ENCODE assay signal across 9 mouse cellular contexts in the genomic region with DNA sequence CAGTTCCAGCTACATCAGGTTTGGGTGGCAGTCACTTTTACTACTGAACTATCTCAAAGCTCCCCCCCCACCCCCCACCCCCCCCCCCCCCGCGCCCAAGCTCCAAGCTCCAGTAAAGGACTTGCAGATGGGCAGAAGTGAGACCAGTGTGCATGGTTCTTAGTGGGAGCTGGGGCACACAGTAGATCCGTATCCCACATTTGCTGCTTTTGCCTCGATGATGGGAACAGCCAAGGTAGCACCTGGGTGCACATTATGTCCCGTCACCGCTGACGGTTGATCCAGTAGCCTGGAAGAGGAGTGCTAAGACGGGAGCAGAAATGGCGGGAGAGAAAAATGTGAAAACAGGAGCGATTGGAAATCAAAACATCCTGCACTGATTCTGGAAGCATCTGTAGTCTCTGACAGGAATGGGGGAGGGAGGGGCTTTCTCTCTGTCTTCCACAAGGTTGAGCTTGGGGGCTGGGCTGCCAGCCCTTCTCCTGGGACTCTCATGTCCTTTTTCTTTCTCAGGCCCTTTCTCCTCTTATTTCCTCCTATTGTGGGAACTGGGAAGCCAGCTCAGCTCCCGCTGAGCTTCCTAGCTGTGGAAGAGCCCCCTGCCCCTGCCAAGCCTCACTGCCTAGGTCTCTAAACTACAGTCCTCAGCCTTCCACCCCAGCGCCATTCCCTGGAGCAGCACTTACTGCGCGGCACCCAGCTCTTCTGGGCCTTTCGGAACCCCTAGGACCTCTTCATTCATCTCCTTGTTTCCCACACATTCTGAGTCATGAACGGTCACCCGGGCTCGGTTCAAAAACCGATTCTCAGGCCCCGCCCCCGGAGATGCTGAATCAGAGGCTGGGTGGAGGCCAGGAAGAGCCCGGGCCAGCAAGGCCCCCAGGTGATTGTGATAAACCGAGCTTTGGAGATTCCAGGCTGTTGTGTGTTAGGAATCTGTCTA. TPM values are rescaled to one million over a fixed set of nuclear protein-coding genes. Genes with fewer than 3 reads are reported as not detected.
A peak's percentile ranks its signal among the peaks of the same experiment; 100 is the strongest.
DNase-seq lines count a peak whose midpoint lies in the region; ATAC-seq lines count a peak whose summit lies in the region.
"Had no signal": no experiment of that assay in that cellular context is flagged by ENCODE, and none has a peak within 500 bp of the region (broad histone marks: within the 10 kb centered on the region; RNA-seq: fewer than 3 reads in every experiment).

No protein-coding gene starts in this region.

- H3K27ac ChIP-seq in forebrain, embryonic 14.5 days (ENCODE audit: low read depth, low read length) = 0 out of 2 replicates have a peak overlapping the region, but pooled peaks have one; percentile 27
- no peak overlapping the region for H3K27ac ChIP-seq in limb, embryonic 11.5 days (replicated peaks; ENCODE audit: low read depth, low read length)
- H3K27ac ChIP-seq in midbrain, embryonic 15.5 days = peak overlapping the region; percentile 64

- H3K27me3 ChIP-seq in forebrain, embryonic 14.5 days (replicated peaks; ENCODE audit: control insufficient read depth, insufficient read depth, low read length) = no peaks in the 10 kb centered on the region; the same call in 1 of the 2 replicates
- H3K27me3 ChIP-seq in limb, embryonic 11.5 days (ENCODE audit: control insufficient read depth, insufficient read depth, low read length) = no peaks in the 10 kb centered on the region
- peaks cover 4% of the 10 kb centered on the region; the same call in 1 of the 2 replicates for H3K27me3 ChIP-seq in midbrain, embryonic 15.5 days (replicated peaks)

- 2% methylated on average over 22 of the region's 23 CpGs for WGBS in forebrain, embryonic 14.5 days
- 8% methylated on average over 22 of the region's 23 CpGs for WGBS in limb, embryonic 11.5 days
- 2% methylated on average over 21 of the region's 23 CpGs for WGBS in midbrain, embryonic 15.5 days

- H3K4me3 ChIP-seq in forebrain, embryonic 14.5 days (ENCODE audit: low read depth, low read length) = peak overlapping the region; percentile 26
- peak overlapping the region; percentile 15 for H3K4me3 ChIP-seq in limb, embryonic 11.5 days (ENCODE audit: low read depth, low read length)
- peak overlapping the region; percentile 34 for H3K4me3 ChIP-seq in midbrain, embryonic 15.5 days
- H3K4me3 ChIP-seq: erythroblast, embryonic 14.5 days had no signal

- H3K9me3 ChIP-seq in forebrain, embryonic 14.5 days (replicated peaks; ENCODE audit: control insufficient read depth, low read length) = no peaks in the 10 kb centered on the region
- no peaks in the 10 kb centered on the region for H3K9me3 ChIP-seq in limb, embryonic 11.5 days (ENCODE audit: control insufficient read depth, low read length)
- no peaks in the 10 kb centered on the region for H3K9me3 ChIP-seq in midbrain, embryonic 15.5 days

- H3K4me1 ChIP-seq in forebrain, embryonic 14.5 days (ENCODE audit: control insufficient read depth, insufficient read depth, low read length) = peaks cover 8% of the 10 kb centered on the region; the same call in 1 of the 2 replicates
- H3K4me1 ChIP-seq in limb, embryonic 11.5 days (ENCODE audit: control insufficient read depth, insufficient read depth, low read length) = peaks cover 13% of the 10 kb centered on the region; the same call in 1 of the 2 replicates
- peaks cover 11% of the 10 kb centered on the region for H3K4me1 ChIP-seq in midbrain, embryonic 15.5 days

- no peaks in the 10 kb centered on the region for H3K36me3 ChIP-seq in forebrain, embryonic 14.5 days (ENCODE audit: control insufficient read depth, insufficient read depth, low read length)
- H3K36me3 ChIP-seq in limb, embryonic 11.5 days (ENCODE audit: control insufficient read depth, insufficient read depth, low read length) = no peaks in the 10 kb centered on the region
- no peaks in the 10 kb centered on the region for H3K36me3 ChIP-seq in midbrain, embryonic 15.5 days (replicated peaks)

- peak overlapping the region; percentile 60 for H3K4me2 ChIP-seq in forebrain, embryonic 14.5 days (ENCODE audit: low read length)
- peak overlapping the region; percentile 44 for H3K4me2 ChIP-seq in limb, embryonic 11.5 days (ENCODE audit: low read depth, severe bottlenecking)
- H3K4me2 ChIP-seq in midbrain, embryonic 15.5 days = peak overlapping the region; percentile 61

- peak overlapping the region; percentile 63 for H3K9ac ChIP-seq in forebrain, embryonic 14.5 days (ENCODE audit: low read length)
- H3K9ac ChIP-seq in limb, embryonic 11.5 days (ENCODE audit: low read length) = peak overlapping the region; percentile 49
- H3K9ac ChIP-seq in midbrain, embryonic 15.5 days = peak overlapping the region; percentile 45

- DNase-seq in R1 (ENCODE audit: low read depth, low spot score) = peak; percentile 86
- peak; percentile 57 for DNase-seq in forebrain, embryonic 14.5 days (ENCODE audit: low spot score)
- DNase-seq in heart, postnatal 4 days = peak; percentile 55
- DNase-seq in limb, embryonic 11.5 days (ENCODE audit: low spot score) = peak; percentile 58
- peak; percentile 32 to 62 for DNase-seq in urinary bladder, postnatal 4 days (ENCODE audit: low spot score in 2 of 2)
- no peak for DNase-seq in thymus, postnatal 10 days (ENCODE audit: low spot score in 2 of 2)

- 0 out of 2 replicates have a peak, but pooled peaks have one; percentile 51 for ATAC-seq in cerebellum, adult (ENCODE audit: insufficient number of reproducible peaks, low FRiP score, low TSS enrichment)
- ATAC-seq in forebrain, embryonic 14.5 days = peak; percentile 64
- ATAC-seq in limb, embryonic 11.5 days (ENCODE audit: insufficient number of reproducible peaks, low FRiP score, low TSS enrichment, low read depth) = no peak
- ATAC-seq in midbrain, embryonic 15.5 days (replicated peaks) = peak; percentile 69

RNA-seq across cellular contexts. Expression of a gene that starts 10.6 kb away (rescaled TPM):
- polyA plus RNA-seq in forebrain, embryonic 14.5 days (2014; fragmentation: Nextera tagmentation; extraction: Ambion mirVana) = 17.1 and 17.9 TPM in 2 replicates
- 10 to 100 TPM; 29.3 to 37.9 TPM for total RNA-seq in heart, postnatal 4 days (2021)
- polyA plus RNA-seq in limb, embryonic 11.5 days (2014; fragmentation: Nextera tagmentation; extraction: Ambion mirVana) = 8.6 and 9.9 TPM in 2 replicates
- polyA plus RNA-seq in midbrain, embryonic 15.5 days (2015; fragmentation: Nextera tagmentation; extraction: Ambion mirVana) = 12.7 and 12.9 TPM in 2 replicates
- polyA plus RNA-seq: erythroblast, embryonic 14.5 days had no signal

Comparison
In these comparisons a context has a peak if more than half of its experiments do, and no peak if none do; other contexts are left out.
1. DNase-seq: peak in R1 (single experiment), forebrain, embryonic 14.5 days (single experiment), heart, postnatal 4 days (single experiment), limb, embryonic 11.5 days (single experiment) and urinary bladder, postnatal 4 days (2 of 2); none in thymus, postnatal 10 days (0 of 2).
2. Peak in every context shown above with its lines, with median percentiles within 50 percentile points of each other: H3K4me2 ChIP-seq, H3K4me3 ChIP-seq and H3K9ac ChIP-seq.